Mouse (Mus musculus) G1E (cell line): ENCODE measurements around the gene Serp1.

ENCODE experiments used
- CTCF ChIP-seq: IDR thresholded peaks from 2 replicates; pipeline ENCODE4 v1.5.1; 2012; ENCODE audit warnings: low read depth, low read length, inconsistent platforms, mixed read lengths
- GATA1 ChIP-seq: IDR thresholded peaks from 2 replicates; pipeline ENCODE4 v1.6.1; 2012; ENCODE audit warnings: borderline replicate concordance, low read length, inconsistent platforms, mixed read lengths
- POLR2AphosphoS5 ChIP-seq: IDR thresholded peaks from 2 replicates; pipeline ENCODE4 v1.6.1; 2012; ENCODE audit warnings: low read depth, low read length, inconsistent platforms; ENCODE audit not compliant: insufficient replicate concordance
- TAL1 ChIP-seq: conservative IDR thresholded peaks from 2 replicates; pipeline ENCODE4 v1.6.1; 2012; ENCODE audit warnings: low read depth, low read length, inconsistent platforms, mixed read lengths

- no peak for TF ChIP-seq CTCF
- no peak for TF ChIP-seq GATA1
- TF ChIP-seq POLR2AphosphoS5 = no peak
- TF ChIP-seq TAL1 = no peak
Observed at GRCm38 (mm10) chr3:58517800-58518199, 7.9 kb downstream of the Serp1 start.
